Mouse (Mus musculus) MEL (cell line): Measurements from ENCODE around the gene Tespa1. TPM values are rescaled to one million over a fixed set of nuclear protein-coding genes. Genes with fewer than 3 reads are reported as not detected.

ENCODE experiments used
- DNase-seq: peaks from one replicate; pipeline ENCODE4 v3.0.0; 2011; ENCODE audit warnings: low read depth, low spot score
- H3K27ac ChIP-seq: 2 replicates; pipeline ENCODE4 v1.5.1; 2012; ENCODE audit warnings: low read depth, mild to moderate bottlenecking, control low read depth, low read length, moderate library complexity; ENCODE audit not compliant: control insufficient read depth
- H3K27me3 ChIP-seq, 2 experiments: fragments of 150-350 bp in 1 of 2; sonication (generic) in 1 of 2; 2 replicates each; pipeline ENCODE4 v1.6.1; 2012; ENCODE audit warnings: low read length in 2 of 2, mild to moderate bottlenecking in 2 of 2, improper control_type of control experiment in 1 of 2, moderate library complexity in 1 of 2; ENCODE audit not compliant: insufficient read depth in 2 of 2, control insufficient read depth in 1 of 2
- H3K36me3 ChIP-seq, 2 experiments: 2 replicates each; pipeline ENCODE4 v1.6.1; 2012 to 2014; ENCODE audit warnings: low read length in 2 of 2, improper control_type of control experiment in 1 of 2, inconsistent platforms in 1 of 2, mild to moderate bottlenecking in 1 of 2; ENCODE audit not compliant: insufficient read depth in 2 of 2, control insufficient read depth in 1 of 2
- H3K4me1 ChIP-seq, 2 experiments: fragments of 150-350 bp in 1 of 2; sonication (generic) in 1 of 2; 2 replicates each; pipeline ENCODE4 v1.6.1; 2012; ENCODE audit warnings: low read length in 2 of 2, improper control_type of control experiment in 1 of 2, mild to moderate bottlenecking in 1 of 2; ENCODE audit not compliant: insufficient read depth in 2 of 2, control insufficient read depth in 1 of 2
- H3K4me3 ChIP-seq, 2 experiments: fragments of 150-350 bp in 1 of 2; sonication (generic) in 1 of 2; 2 replicates each; pipeline ENCODE4 v1.5.1; 2012; ENCODE audit warnings: low read depth in 2 of 2, low read length in 2 of 2, mild to moderate bottlenecking in 2 of 2, moderate library complexity in 2 of 2, control low read depth in 1 of 2, improper control_type of control experiment in 1 of 2; ENCODE audit not compliant: control insufficient read depth in 1 of 2, insufficient read depth in 1 of 2
- H3K79me2 ChIP-seq: 2 replicates; pipeline ENCODE4 v1.6.1; 2012; ENCODE audit warnings: mild to moderate bottlenecking, low read length, moderate library complexity; ENCODE audit not compliant: control insufficient read depth, poor library complexity, insufficient read depth
- H3K9ac ChIP-seq: 2 replicates; pipeline ENCODE4 v1.6.1; 2012; ENCODE audit warnings: low read depth, mild to moderate bottlenecking, control low read depth, low read length, moderate library complexity; ENCODE audit not compliant: control insufficient read depth, poor library complexity, severe bottlenecking
- H3K9me3 ChIP-seq: fragments of 150-350 bp; sonication (generic); replicated peaks from 2 replicates; pipeline ENCODE4 v1.6.1; 2012; ENCODE audit warnings: mild to moderate bottlenecking, low read length, improper control_type of control experiment, moderate library complexity; ENCODE audit not compliant: insufficient read depth
- BHLHE40 ChIP-seq: IDR thresholded peaks from 2 replicates; pipeline ENCODE4 v1.6.1; 2012; ENCODE audit warnings: low read depth, mild to moderate bottlenecking, inconsistent platforms, low read length, improper control_type of control experiment, borderline replicate concordance
- CTCF ChIP-seq, 3 experiments: IDR thresholded peaks in 2 of 3; conservative IDR thresholded peaks in 1 of 3; 2 replicates each; pipeline ENCODE4 v1.5.1; 2011 to 2012; ENCODE audit warnings: low read length in 3 of 3, low read depth in 2 of 3, mild to moderate bottlenecking in 2 of 3, improper control_type of control experiment in 1 of 3, inconsistent platforms in 1 of 3, mixed read lengths in 1 of 3, moderate library complexity in 1 of 3; ENCODE audit not compliant: control insufficient read depth in 1 of 3, insufficient read depth in 1 of 3, poor library complexity in 1 of 3, severe bottlenecking in 1 of 3
- ELF1 ChIP-seq: IDR thresholded peaks from 2 replicates; pipeline ENCODE4 v1.6.1; 2014; ENCODE audit warnings: low read depth, mild to moderate bottlenecking, inconsistent platforms, low read length, improper control_type of control experiment, moderate library complexity
- EP300 ChIP-seq, 2 experiments: IDR thresholded peaks; 2 replicates each; pipeline ENCODE4 v1.6.1; 2011; ENCODE audit warnings: improper control_type of control experiment in 2 of 2, low read length in 2 of 2, low read depth in 1 of 2, mild to moderate bottlenecking in 1 of 2
- GATA1 ChIP-seq: IDR thresholded peaks from 2 replicates; pipeline ENCODE4 v1.6.1; 2011; ENCODE audit warnings: low read depth, low read length, improper control_type of control experiment
- JUND ChIP-seq: IDR thresholded peaks from 2 replicates; pipeline ENCODE4 v1.6.1; 2011; ENCODE audit warnings: low read depth, mild to moderate bottlenecking, improper control_type of control experiment, low read length
- MAX ChIP-seq: IDR thresholded peaks from 2 replicates; pipeline ENCODE4 v1.6.1; 2011; ENCODE audit warnings: low read length, improper control_type of control experiment
- MAZ ChIP-seq: IDR thresholded peaks from 2 replicates; pipeline ENCODE4 v1.6.1; 2012; ENCODE audit warnings: low read depth, mild to moderate bottlenecking, inconsistent platforms, low read length, improper control_type of control experiment
- MXI1 ChIP-seq: IDR thresholded peaks from 2 replicates; pipeline ENCODE4 v1.6.1; 2011; ENCODE audit warnings: mild to moderate bottlenecking, low read depth, low read length, improper control_type of control experiment
- MYC ChIP-seq: IDR thresholded peaks from 2 replicates; pipeline ENCODE4 v1.6.1; 2011; ENCODE audit warnings: low read depth, mild to moderate bottlenecking, low read length, improper control_type of control experiment, moderate library complexity
- NELFE ChIP-seq: IDR thresholded peaks from 2 replicates; pipeline ENCODE4 v1.6.1; 2011; ENCODE audit warnings: low read depth, low read length, improper control_type of control experiment
- POLR2AphosphoS2 ChIP-seq: IDR thresholded peaks from 2 replicates; pipeline ENCODE4 v1.6.1; 2011; ENCODE audit warnings: low read length, improper control_type of control experiment
- RAD21 ChIP-seq: IDR thresholded peaks from 2 replicates; pipeline ENCODE4 v1.6.1; 2011; ENCODE audit warnings: mild to moderate bottlenecking, low read depth, low read length, improper control_type of control experiment
- SIN3A ChIP-seq: IDR thresholded peaks from 2 replicates; pipeline ENCODE4 v1.6.1; 2012; ENCODE audit warnings: low read length, improper control_type of control experiment, inconsistent platforms
- SMC3 ChIP-seq: IDR thresholded peaks from 2 replicates; pipeline ENCODE4 v1.6.1; 2011; ENCODE audit warnings: low read depth, low read length, improper control_type of control experiment
- TAL1 ChIP-seq: IDR thresholded peaks from 2 replicates; pipeline ENCODE4 v1.6.1; 2012; ENCODE audit warnings: mild to moderate bottlenecking, inconsistent platforms, low read length, moderate library complexity, mixed read lengths
- UBTF ChIP-seq: IDR thresholded peaks from 2 replicates; pipeline ENCODE4 v1.6.1; 2012; ENCODE audit warnings: low read depth, mild to moderate bottlenecking, inconsistent platforms, low read length, improper control_type of control experiment, moderate library complexity, borderline replicate concordance; ENCODE audit not compliant: insufficient read depth
- ZC3H11A ChIP-seq: IDR thresholded peaks from 2 replicates; pipeline ENCODE4 v1.6.1; 2012; ENCODE audit warnings: low read depth, mild to moderate bottlenecking, inconsistent platforms, low read length, improper control_type of control experiment
- ZMIZ1 ChIP-seq: IDR thresholded peaks from 2 replicates; pipeline ENCODE4 v1.6.1; 2012; ENCODE audit warnings: low read depth, mild to moderate bottlenecking, inconsistent platforms, low read length, improper control_type of control experiment, moderate library complexity
- ZNF384 ChIP-seq: IDR thresholded peaks from 2 replicates; pipeline ENCODE4 v1.6.1; 2012; ENCODE audit warnings: low read depth, mild to moderate bottlenecking, inconsistent platforms, low read length, improper control_type of control experiment
- polyA plus RNA-seq, 2 experiments: library from polyadenylated mRNA; stranded (reverse) in 1 of 2; unstranded in 1 of 2; fragments of >175 nt in 1 of 2; fragments of >200 nt in 1 of 2; gene quantifications; 2 replicates each; pipeline versions ENCODE4 v1.2.1 to v1.2.4; 2012; ENCODE audit warnings: low replicate concordance in 2 of 2, low read depth in 1 of 2; ENCODE audit not compliant: insufficient read length in 2 of 2, insufficient read depth in 1 of 2, missing spikeins in 1 of 2
- total RNA-seq: library from RNA; depleted of rRNA; stranded (reverse); fragments of 300-350 nt; gene quantifications from 2 replicates; pipeline ENCODE4 v1.2.3, GENCODE M21; 2012

Gene Tespa1
- total and polyA plus RNA-seq, 3 experiments, result 2.7 to 3.5 TPM; not detected in 1

DNA sequence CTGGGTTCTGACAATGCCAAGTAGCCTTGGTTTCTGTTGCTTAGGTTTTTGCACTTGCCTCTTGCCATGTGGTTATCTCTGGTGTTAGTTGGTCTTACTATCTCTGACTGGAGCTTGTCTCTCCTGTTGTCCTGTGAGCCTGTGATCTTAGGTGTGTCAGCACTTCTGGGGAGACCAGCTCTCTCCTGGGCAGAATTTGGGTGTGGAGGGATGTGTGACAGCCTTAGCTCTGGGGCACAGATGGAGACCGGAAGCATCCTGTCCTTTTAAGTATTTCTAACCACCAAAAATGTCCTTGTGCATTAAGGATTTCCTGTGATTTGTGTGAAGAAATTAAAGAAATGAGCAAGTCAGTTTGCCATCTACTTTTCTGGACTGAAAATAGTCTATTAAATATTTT is 21.4 kb downstream of the Tespa1 start:
- no peak overlapping the region for H3K9ac ChIP-seq
- DNase-seq, result no peak
- H3K9me3 ChIP-seq, result no peaks in the 10 kb centered on the region
- 0 out of 2 replicates have a peak, but pooled peaks have one; percentile 7 for TF ChIP-seq GATA1
- no peak for TF ChIP-seq SMC3
- H3K4me3 ChIP-seq, result no peak overlapping the region
- no peaks in the 10 kb centered on the region for H3K79me2 ChIP-seq
- H3K4me1 ChIP-seq, result no peaks in the 10 kb centered on the region
- H3K27me3 ChIP-seq, result no peaks in the 10 kb centered on the region
- H3K36me3 ChIP-seq, result no peaks in the 10 kb centered on the region
- no peak overlapping the region for H3K27ac ChIP-seq

DNA sequence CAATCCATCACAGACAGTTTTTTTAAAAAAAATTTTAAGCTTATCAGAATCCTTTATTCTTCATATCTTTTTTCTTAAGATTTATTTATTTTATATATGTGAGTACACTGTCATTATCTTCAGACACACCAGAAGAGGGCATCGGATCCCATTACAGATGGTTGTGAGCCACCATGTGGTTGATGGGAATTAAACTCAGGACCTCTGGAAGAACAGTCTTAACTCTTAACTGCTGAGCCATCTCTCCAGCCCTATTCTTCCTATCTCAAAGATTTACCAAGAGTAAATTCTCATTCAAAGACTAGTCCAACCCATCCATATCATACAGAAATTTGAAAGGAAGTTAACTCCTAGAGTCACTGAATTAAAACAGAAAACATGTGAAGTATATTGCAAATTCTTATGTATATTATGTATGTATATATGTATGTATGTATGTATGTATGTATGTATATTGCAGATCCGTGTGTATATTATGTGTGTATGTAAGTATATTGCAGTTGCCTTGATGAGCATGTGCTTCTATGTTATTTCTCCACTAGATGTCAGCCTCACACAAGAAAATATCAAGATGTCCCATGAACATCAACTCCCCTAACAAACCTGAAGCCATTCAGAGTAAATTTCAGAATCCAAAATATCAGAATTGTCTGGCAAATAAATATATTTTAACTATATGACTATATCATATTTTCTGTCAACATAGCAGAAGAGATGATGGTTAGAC is 40.9 kb downstream of the Tespa1 start:
- Histone ChIP-seq H3K79me2 (no peaks in the 10 kb centered on the region), H3K9ac (no peak overlapping the region), H3K27me3 (no peaks in the 10 kb centered on the region), H3K9me3 (no peaks in the 10 kb centered on the region), H3K4me3 (no peak overlapping the region), H3K27ac (no peak overlapping the region), H3K4me1 (peaks cover 3 to 9% of the 10 kb centered on the region in 2 experiments; a peak in 2 of 4 replicates), H3K36me3 (peaks cover 0 to 9% of the 10 kb centered on the region in 2 experiments; a peak in 2 of 4 replicates)
- peak; percentile 94 for TF ChIP-seq ZC3H11A
- no peak for TF ChIP-seq ZMIZ1
- TF ChIP-seq SMC3, result peak; percentile 92
- TF ChIP-seq EP300 (IDR thresholded peaks at IDR 0.05; ENCODE audit: low read depth in 1 of 2, low read length in 2 of 2), result no peak
- no peak for TF ChIP-seq ELF1
- TF ChIP-seq JUND, result no peak
- 0 out of 2 replicates have a peak, but pooled peaks have one; percentile 38 for TF ChIP-seq SIN3A
- peak; percentile 98 for TF ChIP-seq MYC
- TF ChIP-seq BHLHE40, result no peak
- peak; percentile 97 for TF ChIP-seq RAD21
- TF ChIP-seq MAX, result peak; percentile 95
- no peak for TF ChIP-seq TAL1
- no peak for TF ChIP-seq MAZ
- no peak for TF ChIP-seq MXI1
- peak; percentile 23 to 85 (median 32); a peak in 5 of 6 replicates for TF ChIP-seq CTCF (IDR thresholded peaks at IDR 0.05 in 2 of 3, conservative IDR thresholded peaks at IDR 0.05 in 1 of 3; ENCODE audit: control insufficient read depth in 1 of 3, insufficient read depth in 1 of 3, low read depth in 2 of 3, low read length in 3 of 3, poor library complexity in 1 of 3, severe bottlenecking in 1 of 3)
- no peak for TF ChIP-seq POLR2AphosphoS2
- no peak for TF ChIP-seq ZNF384
- no peak for TF ChIP-seq UBTF
- no peak for TF ChIP-seq NELFE
- peak; percentile 80 for DNase-seq
